Mouse (Mus musculus): ENCODE data around the gene Hmcn1.

GRCm38 (mm10) chr1:150583734-150584133 lies 409.5 kb downstream of the Hmcn1 start:
- TF ChIP-seq POLR2A (IDR thresholded peaks at IDR 0.05; ENCODE audit: borderline replicate concordance, control insufficient read depth, low read depth, low read length) (no peak), CTCF (IDR thresholded peaks at IDR 0.05; ENCODE audit: control insufficient read depth, insufficient read depth, low read length) (no peak)
